Comparison of ENCODE assay signal across 18 mouse cellular contexts in the genomic region with DNA sequence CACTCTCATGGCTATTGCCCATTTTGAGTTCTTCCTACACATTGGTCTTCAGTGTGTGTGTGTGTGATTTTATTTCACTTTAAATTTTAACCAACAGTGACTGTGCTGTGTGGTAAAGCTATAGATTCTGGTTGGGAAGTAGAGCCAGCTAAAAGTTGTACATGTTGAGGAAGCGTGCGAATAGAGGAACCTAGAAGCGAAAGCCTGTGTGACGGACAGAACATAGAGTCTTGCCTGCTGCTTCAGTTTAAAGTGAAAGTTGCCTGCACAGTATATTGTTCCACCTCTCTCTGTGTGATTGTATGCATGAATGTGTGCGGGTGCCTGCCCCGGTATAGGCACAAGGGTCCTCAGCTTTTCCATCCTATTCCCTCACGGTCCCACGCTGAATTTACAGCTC. TPM values are rescaled to one million over a fixed set of nuclear protein-coding genes. Genes with fewer than 3 reads are reported as not detected.
DNase-seq lines count a peak whose midpoint lies in the region; ATAC-seq lines count a peak whose summit lies in the region.
"Had no signal": no experiment of that assay in that cellular context is flagged by ENCODE, and none has a peak within 500 bp of the region (broad histone marks: within the 10 kb centered on the region; RNA-seq: fewer than 3 reads in every experiment).

No protein-coding gene starts in this region.

- DNase-seq in lung, postnatal 36 days: peak; percentile 22
- no peak for DNase-seq in lung, postnatal 4 days
- DNase-seq in cerebellum, postnatal 25 days: no peak
- DNase-seq in cerebellum, adult 9-10 months: no peak
- DNase-seq in layer of hippocampus, adult 9-11 months: no peak
- DNase-seq: adrenal gland, postnatal 14 days; cerebellum, adult 18-20 months; cerebellum, postnatal 14 days; forebrain, postnatal 0 days; gastrocnemius, postnatal 14 days; heart, postnatal 10 days; heart, postnatal 4 days had no signal

- peak; percentile 43 for ATAC-seq in common myeloid progenitor, adult 5-6 weeks (replicated peaks; ENCODE audit: low read depth, poor library complexity, severe bottlenecking)
- ATAC-seq in megakaryocyte, adult 5-6 weeks (ENCODE audit: poor library complexity, severe bottlenecking): peak; percentile 81
- ATAC-seq: forebrain, embryonic 13.5 days; forebrain, postnatal 0 days; hindbrain, postnatal 0 days had no signal

RNA-seq across cellular contexts. Expression of gene Gsg1, which starts 13.8 kb away (rescaled TPM):
- total RNA-seq in common myeloid progenitor, adult 5-6 weeks (2017): 0.32 and 0.34 TPM in 2 replicates
- total RNA-seq in megakaryocyte, adult 5-6 weeks (2015): not detected in 2 replicates
- 0.44 TPM in 1 of 2 replicates, not detected in the other for total RNA-seq in megakaryocyte, adult 5-6 weeks (2017)
- total RNA-seq: adrenal gland, postnatal 14 days; gastrocnemius, adult 18-20 months; MEL had no signal

RNA-seq across cellular contexts. Expression of gene Hebp1, which starts 42.5 kb away (rescaled TPM):
- total RNA-seq in common myeloid progenitor, adult 5-6 weeks (2017): 28.5 and 30.1 TPM in 2 replicates
- 2.5 and 8.5 TPM in 2 replicates for total RNA-seq in megakaryocyte, adult 5-6 weeks (2015)
- 10.8 and 15.8 TPM in 2 replicates for total RNA-seq in megakaryocyte, adult 5-6 weeks (2017)

RNA-seq across cellular contexts. Expression of gene Fam234b, which starts 42.6 kb away (rescaled TPM):
- total RNA-seq in common myeloid progenitor, adult 5-6 weeks (2017): 15.9 and 26.0 TPM in 2 replicates
- total RNA-seq in megakaryocyte, adult 5-6 weeks (2015): 2.1 and 3.0 TPM in 2 replicates
- 2.8 and 4.9 TPM in 2 replicates for total RNA-seq in megakaryocyte, adult 5-6 weeks (2017)
